Mouse (Mus musculus) liver, adult (tissue): ENCODE measurements around the gene Ifng.

Experiments
- GATA4 ChIP-seq: IDR thresholded peaks from 2 replicates; pipeline ENCODE4 v1.6.1; 2014; ENCODE audit warnings: mild to moderate bottlenecking, low read length; ENCODE audit not compliant: insufficient replicate concordance

Ifng gene

DNA sequence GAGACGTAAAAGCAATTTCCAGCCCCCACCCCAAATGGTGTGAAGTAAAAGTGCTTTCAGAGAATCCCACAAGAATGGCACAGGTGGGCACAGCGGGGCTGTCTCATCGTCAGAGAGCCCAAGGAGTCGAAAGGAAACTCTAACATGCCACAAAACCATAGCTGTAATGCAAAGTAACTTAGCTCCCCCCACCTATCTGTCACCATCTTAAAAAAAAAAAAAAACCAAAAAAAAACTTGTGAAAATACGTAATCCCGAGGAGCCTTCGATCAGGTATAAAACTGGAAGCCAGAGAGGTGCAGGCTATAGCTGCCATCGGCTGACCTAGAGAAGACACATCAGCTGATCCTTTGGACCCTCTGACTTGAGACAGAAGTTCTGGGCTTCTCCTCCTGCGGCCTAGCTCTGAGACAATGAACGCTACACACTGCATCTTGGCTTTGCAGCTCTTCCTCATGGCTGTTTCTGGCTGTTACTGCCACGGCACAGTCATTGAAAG is at the start of gene Ifng:
Gene Ifng (plus strand): TSS at position 305 of the 499 bp plus-strand sequence.
- no peak for TF ChIP-seq GATA4

DNA sequence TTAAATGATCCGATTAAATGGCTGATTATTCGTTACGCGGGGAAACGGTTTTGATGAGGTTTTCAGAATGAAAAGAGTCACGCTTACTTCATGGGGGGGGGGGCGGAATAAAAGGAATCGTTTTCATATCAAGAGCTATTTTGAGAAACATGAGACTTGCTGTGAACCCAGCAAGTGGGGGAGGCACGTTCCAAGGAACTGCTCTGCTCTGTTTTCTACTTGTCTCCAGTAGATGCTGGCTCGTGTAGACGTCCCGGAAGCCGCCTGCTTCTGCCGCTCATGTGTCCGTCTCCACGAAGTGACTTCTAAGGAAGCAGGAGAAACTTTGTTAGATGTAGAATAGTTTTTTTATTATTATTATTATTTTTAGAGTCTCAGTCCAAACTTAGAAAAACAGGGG is 40.9 kb upstream of the Ifng start:
- TF ChIP-seq GATA4: no peak

DNA sequence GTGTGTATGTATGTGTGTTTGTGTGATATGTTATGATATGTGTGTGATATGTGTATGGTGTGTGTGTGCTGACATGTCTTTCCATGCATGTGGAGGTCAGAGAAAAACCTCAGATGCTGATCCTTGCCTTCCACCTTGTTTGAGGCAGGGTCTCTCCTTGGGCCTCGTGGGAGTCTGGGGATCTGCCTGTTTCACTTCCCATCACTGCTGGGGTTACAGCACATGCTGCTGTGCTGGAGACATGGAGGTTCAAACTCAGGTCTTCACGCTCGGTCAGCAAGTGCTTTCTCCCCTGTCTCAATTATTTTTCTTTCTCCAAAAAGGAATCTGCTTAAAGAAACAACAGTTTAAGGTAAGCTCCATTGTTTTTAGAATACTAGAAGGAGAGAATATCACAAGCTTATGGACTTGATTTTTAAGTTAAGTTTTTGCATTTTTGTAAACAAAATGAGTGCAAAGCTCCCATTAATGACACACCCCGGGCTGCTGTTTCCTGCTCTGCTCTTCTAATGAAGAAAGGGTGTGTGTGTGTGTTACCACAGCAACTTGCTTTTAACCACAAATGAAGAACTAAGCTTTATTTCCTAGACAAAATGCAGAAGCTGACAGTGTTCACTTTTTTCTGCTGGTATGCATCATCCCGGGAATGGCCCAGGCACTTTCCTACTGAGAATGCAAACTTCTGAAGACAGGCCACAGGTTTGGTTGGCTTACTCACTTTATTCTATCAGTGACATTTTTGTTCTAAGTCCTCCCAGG is 34.2 kb upstream of the Ifng start:
- TF ChIP-seq GATA4: no peak

DNA sequence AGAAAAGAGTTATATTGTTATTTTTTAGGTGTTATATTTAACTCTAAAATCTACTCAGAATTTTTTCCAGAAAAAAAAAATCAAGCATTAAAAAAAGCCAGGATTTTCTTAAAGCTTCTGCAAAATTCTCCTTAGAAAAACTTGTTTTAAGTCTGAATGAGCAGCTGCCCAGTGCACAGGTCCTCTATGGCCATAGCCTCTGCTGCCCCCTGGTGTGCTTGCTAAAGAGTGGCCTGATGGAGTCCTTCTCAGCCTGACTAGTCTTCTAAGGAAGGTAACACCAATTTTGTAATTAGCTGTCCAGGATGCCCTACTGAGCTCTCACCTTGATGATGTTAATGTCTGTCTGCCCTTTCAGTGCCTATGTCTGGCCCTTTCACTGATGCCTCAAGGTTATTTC is 29.5 kb upstream of the Ifng start:
- TF ChIP-seq GATA4: no peak

DNA sequence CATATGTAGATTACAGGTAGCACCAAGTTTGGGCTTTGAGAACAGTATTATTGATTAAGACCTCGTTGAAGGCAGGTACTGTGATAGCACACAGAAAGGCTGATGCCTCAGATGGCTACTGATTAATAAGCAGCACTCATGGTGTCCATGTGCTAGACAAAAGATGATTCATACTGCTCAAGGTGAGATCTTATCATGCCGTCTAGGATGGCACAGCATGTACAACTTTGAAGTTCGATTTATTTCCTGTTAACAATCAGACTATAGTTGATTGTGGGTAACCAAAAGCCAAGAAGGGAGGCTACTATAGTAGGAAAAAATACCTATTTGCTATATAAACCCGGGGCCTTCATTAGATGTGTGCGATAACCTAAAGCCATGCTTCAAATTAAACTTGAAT is 28.1 kb upstream of the Ifng start:
- TF ChIP-seq GATA4: no peak

DNA sequence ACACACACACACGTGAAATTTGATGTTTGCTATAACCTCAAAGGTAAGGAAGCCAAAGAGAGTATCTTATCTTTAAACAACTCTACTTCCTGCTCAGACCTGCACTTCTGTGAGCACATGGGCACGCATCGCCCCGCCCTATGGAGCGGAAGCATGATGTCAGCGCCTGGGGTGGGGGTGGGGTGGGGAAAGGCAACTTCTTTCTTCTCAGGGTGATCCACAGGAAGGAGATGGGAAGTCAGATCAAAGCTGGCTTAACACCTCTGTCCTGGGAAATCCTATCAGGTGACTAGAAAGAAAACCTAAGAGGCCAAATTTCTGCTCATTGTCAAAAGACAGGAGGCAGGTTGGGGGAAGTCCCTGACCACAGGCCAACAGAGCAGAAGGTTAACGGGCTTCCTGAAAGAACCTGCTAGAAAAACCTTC is 21.8 kb upstream of the Ifng start:
- no peak for TF ChIP-seq GATA4

DNA sequence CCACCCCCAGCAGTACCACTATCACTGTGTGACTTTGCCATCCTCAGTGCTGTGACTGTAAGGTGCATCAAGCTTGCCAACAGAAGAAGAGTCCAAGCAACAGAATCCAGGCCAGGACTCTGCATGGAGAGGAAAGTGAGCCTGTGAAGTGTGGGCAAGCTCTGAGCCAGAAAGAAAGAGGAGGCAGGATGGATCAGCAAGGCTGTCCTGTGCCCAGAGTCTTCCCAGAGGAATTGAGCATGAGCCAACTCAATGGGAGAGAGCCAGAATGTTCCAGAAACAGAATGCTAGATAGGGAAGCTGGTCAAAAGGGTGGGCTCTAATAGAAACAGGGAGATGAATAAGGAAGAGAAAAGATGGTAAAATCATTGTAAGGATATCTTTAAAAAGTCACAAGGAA is 19.9 kb upstream of the Ifng start:
- TF ChIP-seq GATA4: no peak

DNA sequence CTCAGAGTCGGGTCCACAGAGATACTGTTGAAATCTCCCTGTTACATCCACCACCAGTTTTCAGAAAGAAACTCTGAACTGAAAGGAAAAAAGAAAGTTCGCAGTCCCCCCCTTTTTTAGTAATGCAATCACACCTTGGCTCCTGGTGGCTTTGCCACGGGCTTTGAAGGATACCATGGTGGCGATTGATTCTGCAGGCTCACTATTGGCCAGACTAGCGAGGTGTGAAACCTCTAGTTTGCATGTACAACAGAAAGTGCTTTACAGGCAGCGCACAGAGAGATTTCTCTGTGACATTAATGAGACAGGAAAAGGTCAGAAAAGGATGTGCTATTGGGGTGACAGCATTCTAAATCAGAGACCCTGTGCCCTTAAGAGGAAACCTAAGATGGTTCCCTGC is 5.3 kb upstream of the Ifng start:
- TF ChIP-seq GATA4: no peak

DNA sequence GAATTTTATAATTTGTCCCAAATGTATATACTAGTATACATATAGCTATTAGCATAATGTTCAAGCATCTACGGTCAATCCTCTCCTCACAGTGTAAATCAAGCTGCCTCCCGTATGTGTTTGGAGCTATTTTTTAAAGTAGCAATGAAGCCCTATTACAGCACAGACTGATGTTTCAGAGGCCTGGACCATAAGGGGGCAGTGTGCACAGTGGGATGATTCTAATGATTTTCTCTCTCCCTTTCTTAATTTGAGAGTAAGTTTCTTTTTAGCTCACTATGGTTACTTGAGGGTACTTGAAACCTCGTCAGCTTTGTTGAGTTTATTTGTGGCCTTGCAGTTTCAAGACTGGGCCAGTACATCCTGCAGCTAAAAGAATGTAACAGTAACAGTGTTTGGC is 1.1 kb downstream of the Ifng start:
- no peak for TF ChIP-seq GATA4

DNA sequence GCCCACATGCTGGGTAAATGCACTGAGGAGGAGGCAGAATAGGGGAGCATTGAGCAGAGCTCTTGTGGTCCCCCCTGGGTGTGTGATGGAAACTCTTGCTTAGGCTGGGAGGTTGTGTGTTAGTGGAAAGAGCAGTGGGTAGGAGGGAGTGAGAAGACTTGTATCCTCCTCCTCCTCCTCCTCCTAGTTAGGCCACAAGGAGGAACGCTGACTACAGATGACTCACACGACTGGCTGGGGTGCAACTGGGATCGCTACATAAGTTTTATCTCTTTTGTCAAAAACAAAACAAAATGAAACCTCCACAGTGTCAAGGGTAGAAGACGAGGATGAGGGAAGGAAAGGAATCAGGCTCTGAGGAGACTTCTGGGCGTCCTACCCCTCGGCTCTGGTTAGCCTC is 2.2 kb downstream of the Ifng start:
- no peak for TF ChIP-seq GATA4

DNA sequence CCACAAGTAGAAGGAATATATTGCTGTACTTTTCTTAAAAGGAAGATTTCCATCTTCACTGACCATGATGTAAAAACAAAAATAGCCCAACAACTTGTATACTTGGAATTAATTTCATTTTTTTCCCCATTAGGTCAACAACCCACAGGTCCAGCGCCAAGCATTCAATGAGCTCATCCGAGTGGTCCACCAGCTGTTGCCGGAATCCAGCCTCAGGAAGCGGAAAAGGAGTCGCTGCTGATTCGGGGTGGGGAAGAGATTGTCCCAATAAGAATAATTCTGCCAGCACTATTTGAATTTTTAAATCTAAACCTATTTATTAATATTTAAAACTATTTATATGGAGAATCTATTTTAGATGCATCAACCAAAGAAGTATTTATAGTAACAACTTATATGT is 4.2 kb downstream of the Ifng start:
- TF ChIP-seq GATA4: no peak

DNA sequence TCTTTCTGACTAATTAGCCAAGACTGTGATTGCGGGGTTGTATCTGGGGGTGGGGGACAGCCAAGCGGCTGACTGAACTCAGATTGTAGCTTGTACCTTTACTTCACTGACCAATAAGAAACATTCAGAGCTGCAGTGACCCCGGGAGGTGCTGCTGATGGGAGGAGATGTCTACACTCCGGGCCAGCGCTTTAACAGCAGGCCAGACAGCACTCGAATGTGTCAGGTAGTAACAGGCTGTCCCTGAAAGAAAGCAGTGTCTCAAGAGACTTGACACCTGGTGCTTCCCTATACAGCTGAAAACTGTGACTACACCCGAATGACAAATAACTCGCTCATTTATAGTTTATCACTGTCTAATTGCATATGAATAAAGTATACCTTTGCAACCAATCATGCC is 4.7 kb downstream of the Ifng start:
- no peak for TF ChIP-seq GATA4

DNA sequence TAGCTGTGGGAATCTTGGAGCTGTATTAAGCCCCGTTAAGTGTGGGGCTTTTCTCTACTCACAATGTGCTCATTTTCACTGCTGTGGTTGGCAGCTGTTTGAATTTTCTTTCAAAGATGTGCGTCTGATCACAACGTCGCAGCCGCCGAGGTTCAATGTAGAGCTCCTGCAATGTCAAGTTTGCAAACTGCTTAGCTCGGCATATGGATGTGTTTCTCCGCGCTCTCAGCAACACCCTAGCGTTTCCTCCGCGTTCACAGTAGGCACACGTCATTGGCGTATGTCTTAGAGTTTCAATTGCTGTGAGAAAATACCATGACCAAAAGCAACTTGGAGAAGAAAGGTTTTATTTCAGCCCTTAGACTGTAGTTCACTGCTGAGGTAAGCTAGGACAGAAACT is 5.1 kb downstream of the Ifng start:
- TF ChIP-seq GATA4: no peak

DNA sequence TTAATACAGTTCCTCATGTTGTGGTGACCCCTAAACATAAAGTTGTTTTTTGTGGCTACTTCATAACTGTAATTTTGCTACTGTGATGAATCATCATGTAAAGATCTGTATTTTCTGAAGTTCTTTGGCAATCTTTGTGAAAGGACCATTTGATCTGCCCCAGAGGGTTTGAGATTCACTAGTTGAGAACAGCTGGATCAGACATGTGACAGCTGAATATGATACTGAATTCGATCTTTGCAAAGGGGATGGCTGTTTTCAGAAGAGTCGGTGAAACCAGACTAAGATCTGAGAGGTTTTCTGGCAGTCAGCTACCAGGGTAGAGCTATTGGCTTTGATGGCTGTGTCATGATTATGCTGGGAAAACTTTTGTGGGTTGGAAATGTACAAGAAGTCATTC is 10.9 kb downstream of the Ifng start:
- TF ChIP-seq GATA4: no peak

DNA sequence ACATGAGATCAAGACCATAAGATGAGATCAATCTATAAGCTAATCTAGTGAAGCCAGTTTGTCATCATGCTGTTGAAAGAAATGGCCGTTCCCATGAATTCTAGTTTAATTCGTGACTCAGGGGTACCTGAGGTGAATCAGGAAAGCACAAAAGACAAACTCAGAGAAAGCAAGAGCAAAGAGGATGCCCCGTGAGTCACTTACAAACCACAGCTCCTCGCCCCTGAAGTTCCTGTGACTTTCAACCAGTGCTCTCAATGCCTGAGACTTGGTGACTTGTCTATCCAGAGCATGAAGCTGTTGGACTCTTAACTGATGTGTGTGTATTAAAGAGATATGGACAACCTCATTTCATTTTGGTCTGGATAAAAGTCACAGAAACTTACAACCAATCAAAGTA is 17.9 kb downstream of the Ifng start:
- no peak for TF ChIP-seq GATA4

DNA sequence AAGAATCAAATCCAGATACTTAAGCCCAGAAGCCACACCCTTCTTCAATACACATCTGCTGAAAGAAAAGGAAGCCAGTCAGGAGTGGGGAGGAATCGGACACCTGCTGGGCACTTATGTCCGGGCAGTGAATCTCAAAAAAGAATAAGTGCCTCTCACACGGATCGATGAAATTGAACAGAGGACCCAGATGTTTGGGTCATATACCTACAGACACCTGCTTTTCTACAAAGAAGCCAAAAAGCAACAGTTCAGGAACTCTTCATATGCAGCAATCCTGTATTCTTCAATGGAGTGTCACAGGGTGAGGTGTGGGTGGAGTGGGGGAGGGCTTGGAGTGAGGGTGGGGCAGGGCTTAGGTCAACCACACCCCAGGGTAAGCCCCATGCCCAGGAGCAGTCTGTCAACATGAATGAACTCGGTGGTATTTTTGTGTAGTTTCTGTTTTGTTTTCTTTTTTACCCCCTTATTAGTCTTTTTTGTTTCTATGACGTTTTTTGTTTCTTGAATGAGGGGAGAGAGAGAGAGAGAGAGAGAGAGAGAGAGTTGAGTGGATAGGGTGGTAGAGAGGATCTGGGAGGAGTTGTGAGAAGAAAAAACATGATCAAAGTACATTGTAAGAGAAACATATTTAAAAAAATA is 20.4 kb downstream of the Ifng start:
- no peak for TF ChIP-seq GATA4

DNA sequence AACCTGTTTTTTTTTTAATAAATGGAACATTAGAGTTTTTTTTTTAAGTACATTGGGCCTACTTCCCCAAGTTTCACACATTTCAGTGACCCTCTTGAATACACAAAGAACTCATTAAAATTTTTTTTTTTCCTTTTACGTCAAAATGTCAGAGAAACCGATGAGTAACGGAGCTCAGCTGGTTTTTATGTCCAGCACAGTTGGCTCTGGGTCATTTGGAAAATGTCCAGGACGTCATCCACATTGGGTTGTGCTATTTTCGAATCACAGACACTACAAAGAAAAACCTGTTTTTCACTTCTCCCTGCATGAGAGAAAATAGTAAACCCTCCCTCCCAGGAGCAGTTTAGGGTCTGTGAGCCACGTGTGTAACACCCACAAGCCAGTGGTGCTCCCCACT is 25.6 kb downstream of the Ifng start:
- TF ChIP-seq GATA4: no peak

DNA sequence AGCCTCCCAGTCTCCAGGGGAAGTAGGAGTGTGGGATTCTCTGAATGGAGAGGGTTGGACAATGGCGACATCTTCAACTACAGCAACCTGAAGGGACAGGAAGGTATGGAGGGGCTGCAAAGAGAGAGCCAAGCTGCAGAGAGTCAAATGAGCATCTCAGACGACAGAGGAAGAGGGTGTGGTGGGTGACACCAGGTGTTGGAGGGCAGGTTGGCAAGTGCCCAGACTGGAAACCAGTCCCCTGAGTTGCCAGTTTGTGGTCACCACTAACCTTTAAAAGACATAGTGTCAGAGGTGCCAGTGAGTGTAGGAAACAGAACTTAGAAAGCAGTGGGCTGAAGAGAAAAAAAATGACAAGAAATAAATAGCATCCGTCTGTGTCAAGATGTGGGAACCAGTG is 28.2 kb downstream of the Ifng start:
- TF ChIP-seq GATA4: no peak
